Mouse (Mus musculus): ENCODE data around the gene Khdrbs2. TPM values are rescaled to one million over a fixed set of nuclear protein-coding genes. Genes with fewer than 3 reads are reported as not detected.

Khdrbs2 gene
- polyA plus RNA-seq, 1 experiment from 2014 or later: 33.1 TPM

DNA sequence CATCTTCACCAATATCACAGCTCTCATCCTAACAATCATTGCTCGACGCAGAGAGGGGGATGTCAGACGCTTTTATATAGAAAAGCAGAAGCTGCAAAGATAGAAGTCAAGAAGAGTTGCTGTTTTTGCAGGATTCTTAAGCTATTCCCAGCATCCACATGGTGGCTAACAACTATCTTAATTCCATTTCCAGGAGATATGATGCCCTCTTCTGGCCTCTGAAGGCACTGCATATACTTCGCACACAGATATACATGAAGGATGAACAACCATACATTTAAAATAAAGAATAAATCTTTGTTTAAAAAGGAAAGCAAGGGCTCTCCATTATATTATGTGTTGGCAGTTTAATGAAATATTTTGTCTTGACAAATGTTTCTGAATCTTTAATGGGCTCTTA lies 527.6 kb downstream of the Khdrbs2 start:
- Histone ChIP-seq H3K9me3 (replicated peaks) (no peaks in the 10 kb centered on the region), H3K36me3 (ENCODE audit: poor library complexity, severe bottlenecking) (no peaks in the 10 kb centered on the region), H3K27ac (no peak overlapping the region), H3K4me1 (no peaks in the 10 kb centered on the region), H3K9ac (no peak overlapping the region), H3K27me3 (no peaks in the 10 kb centered on the region), H3K4me2 (no peak overlapping the region), H3K4me3 (no peak overlapping the region)
- ATAC-seq: no peak
- WGBS: 89% methylated on average over 4 of the region's 4 CpGs

GRCm38 (mm10) chr1:32701267-32701666 lies 528.8 kb downstream of the Khdrbs2 start:
- H3K27ac ChIP-seq: no peak overlapping the region
- no peaks in the 10 kb centered on the region for H3K36me3 ChIP-seq (ENCODE audit: poor library complexity, severe bottlenecking)
- H3K4me2 ChIP-seq: no peak overlapping the region
- 94% methylated on average over 3 of the region's 3 CpGs for WGBS
- H3K27me3 ChIP-seq: no peaks in the 10 kb centered on the region
- ATAC-seq: no peak
- no peaks in the 10 kb centered on the region for H3K4me1 ChIP-seq
- H3K9ac ChIP-seq: no peak overlapping the region
- no peak overlapping the region for H3K4me3 ChIP-seq
- H3K9me3 ChIP-seq (replicated peaks): no peaks in the 10 kb centered on the region

Measured in forebrain, embryonic 13.5 days (tissue).